Mouse (Mus musculus): ENCODE results near the gene Nacad.

DNA sequence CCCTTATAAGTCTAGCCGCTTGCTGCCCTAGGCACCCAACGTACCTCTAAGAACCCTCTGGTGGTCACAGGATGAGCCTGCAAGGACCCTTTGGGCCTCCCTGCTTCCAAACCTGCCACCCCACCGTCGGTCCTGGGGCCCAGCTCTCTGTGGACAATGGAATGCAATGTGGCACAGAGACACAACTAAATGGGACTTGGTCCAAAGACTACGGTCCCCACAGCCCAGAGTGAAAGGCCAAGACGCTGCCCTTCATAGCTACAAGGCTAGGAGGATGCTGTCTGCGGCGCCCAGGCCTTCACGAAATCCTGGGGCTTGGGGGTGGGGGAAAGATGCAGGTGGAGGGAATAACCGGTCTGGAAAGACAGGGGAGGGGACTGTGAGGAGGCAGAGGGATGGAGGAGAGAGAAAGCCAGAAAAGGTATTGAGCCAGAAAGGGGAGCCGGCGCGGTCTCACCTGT is 802 bp downstream of the Nacad start:
- TF ChIP-seq POLR2A (IDR thresholded peaks at IDR 0.05; ENCODE audit: borderline replicate concordance, extremely low read depth, low read depth, low read length) (no peak), CTCF (IDR thresholded peaks at IDR 0.05; ENCODE audit: insufficient read depth, low read length) (0 out of 2 replicates have a peak, but pooled peaks have one; percentile 2)
